Mouse (Mus musculus) liver, adult 2 months (tissue): Measurements from ENCODE around the gene Prkcd. TPM values are rescaled to one million over a fixed set of nuclear protein-coding genes. Genes with fewer than 3 reads are reported as not detected.
A peak's percentile ranks its signal among the peaks of the same experiment; 100 is the strongest.

ENCODE experiments used
- DNase-seq: peaks from one replicate; pipeline ENCODE4 v3.0.0-alpha.2; 2011; ENCODE audit warnings: low read depth, low spot score; ENCODE audit errors: extremely low read depth
- H3K27ac ChIP-seq: fragments of 200-500 bp; replicated peaks from 2 replicates; pipeline ENCODE4 v1.5.1; 2012; ENCODE audit warnings: low read depth, mild to moderate bottlenecking, control low read depth, inconsistent platforms, low read length; ENCODE audit not compliant: insufficient read depth
- H3K27me3 ChIP-seq: fragments of 200-500 bp; 2 replicates; pipeline ENCODE4 v1.6.1; 2012; ENCODE audit warnings: mild to moderate bottlenecking, moderate library complexity, low read length, inconsistent platforms; ENCODE audit not compliant: control insufficient read depth, insufficient read depth
- H3K36me3 ChIP-seq: fragments of 200-500 bp; 2 replicates; pipeline ENCODE4 v1.6.1; 2012; ENCODE audit warnings: low read length, inconsistent platforms; ENCODE audit not compliant: control insufficient read depth, insufficient read depth
- H3K4me1 ChIP-seq: fragments of 200-500 bp; 2 replicates; pipeline ENCODE4 v1.6.1; 2011; ENCODE audit warnings: low read length; ENCODE audit not compliant: control insufficient read depth, insufficient read depth
- H3K4me3 ChIP-seq: fragments of 200-500 bp; 2 replicates; pipeline ENCODE4 v1.5.1; 2011; ENCODE audit warnings: low read depth, mild to moderate bottlenecking, control low read depth, low read length, moderate library complexity; ENCODE audit not compliant: insufficient read depth
- H3K79me2 ChIP-seq: fragments of 200-500 bp; 2 replicates; pipeline ENCODE4 v1.6.1; 2012; ENCODE audit warnings: inconsistent platforms, mild to moderate bottlenecking, low read length, moderate library complexity; ENCODE audit not compliant: control insufficient read depth, insufficient read depth
- H3K9ac ChIP-seq: fragments of 200-500 bp; 2 replicates; pipeline ENCODE4 v1.6.1; 2012; ENCODE audit warnings: low read depth, mild to moderate bottlenecking, control low read depth, inconsistent platforms, low read length
- CTCF ChIP-seq: fragments of 200-500 bp; IDR thresholded peaks from 2 replicates; pipeline ENCODE4 v1.5.1; 2011; ENCODE audit warnings: low read depth, low read length, control low read depth
- POLR2A ChIP-seq: fragments of 200-500 bp; IDR thresholded peaks from 2 replicates; pipeline ENCODE4 v1.6.1; 2011; ENCODE audit warnings: low read length, control low read depth; ENCODE audit not compliant: insufficient read depth; ENCODE audit errors: extremely low read depth
- WGBS: fragments of 180-500 bp; shearing (Covaris S2); methylation state at CpG from one replicate; pipeline ENCODE4 v1.1.7; 2018; 5-methylcytosine and 5-hydroxymethylcytosine counted together
- polyA plus RNA-seq: library from polyadenylated mRNA; depleted of rRNA; stranded (reverse); fragments of >200 nt; gene quantifications from 2 replicates; pipeline ENCODE4 v1.2.3, GENCODE M21; 2012; rRNA removed
- total RNA-seq: library from RNA; depleted of rRNA; stranded (reverse); fragments of >200 nt; gene quantifications from 2 replicates; pipeline ENCODE4 v1.2.3, GENCODE M21; 2014; rRNA removed

The Prkcd gene
- total RNA-seq (7.7 and 9.5 TPM in 2 replicates), polyA plus RNA-seq (6.7 and 14.9 TPM in 2 replicates)

DNA sequence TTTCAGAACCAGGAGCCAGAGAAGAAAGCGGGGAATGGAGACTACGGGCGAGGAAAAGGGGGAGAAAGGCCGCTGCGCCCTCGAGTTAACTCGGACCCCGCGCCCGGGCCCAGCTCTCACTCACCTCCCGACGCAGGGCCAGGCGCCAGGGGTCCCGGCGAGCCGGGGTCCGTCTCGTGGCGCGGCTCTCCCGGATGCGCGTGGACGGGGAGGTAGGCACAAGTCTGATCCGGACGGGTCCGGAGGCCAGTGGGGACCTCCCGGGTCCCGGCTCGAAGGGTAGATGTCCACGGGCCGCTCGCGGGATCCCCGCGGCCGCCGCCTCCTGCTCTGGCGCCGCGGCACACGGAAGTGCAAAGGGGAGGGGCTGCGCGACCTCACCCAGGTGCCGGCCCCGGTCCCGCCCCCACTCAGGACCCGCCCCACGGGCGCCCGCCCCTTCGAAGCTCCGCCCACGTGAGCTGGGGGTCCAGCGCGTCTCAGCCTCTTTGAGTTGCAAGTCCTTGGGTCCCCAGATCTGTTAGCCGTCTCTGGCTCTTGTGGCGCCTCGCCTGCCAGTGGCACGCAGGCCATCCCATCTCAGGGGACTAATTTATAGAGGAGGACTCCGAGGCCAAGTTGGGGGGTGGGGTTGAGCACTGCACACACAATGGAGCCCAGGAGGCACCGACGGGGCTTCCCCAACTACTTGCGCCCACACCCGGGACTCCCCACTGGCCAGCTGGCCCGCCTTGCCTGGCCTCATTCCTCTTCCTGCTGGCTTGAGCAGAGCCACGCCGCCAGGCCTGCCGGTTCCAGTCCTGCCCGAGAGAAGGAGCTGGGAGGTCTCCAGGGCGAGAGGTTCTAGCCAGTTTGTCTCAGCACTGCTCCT, at the start of gene Prkcd:
TSS of gene Prkcd (minus strand) at position 355 of the 871 bp plus-strand sequence.
- Histone ChIP-seq H3K4me3 (peak within 1 kb of the TSS; percentile 69), H3K27me3 (no peaks in the 10 kb centered on the region), H3K36me3 (no peaks in the 10 kb centered on the region), H3K79me2 (no peaks in the 10 kb centered on the region), H3K27ac (peak within 1 kb of the TSS; percentile 21), H3K9ac (peak within 1 kb of the TSS; percentile 80), H3K4me1 (no peaks in the 10 kb centered on the region; the same call in 1 of the 2 replicates)
- TF ChIP-seq POLR2A (peak; percentile 53; the same call in 1 of the 2 replicates), CTCF (no peak)
- peak; percentile 45 for DNase-seq
- under 1% methylated on average over 70 of the region's 71 CpGs for WGBS

DNA sequence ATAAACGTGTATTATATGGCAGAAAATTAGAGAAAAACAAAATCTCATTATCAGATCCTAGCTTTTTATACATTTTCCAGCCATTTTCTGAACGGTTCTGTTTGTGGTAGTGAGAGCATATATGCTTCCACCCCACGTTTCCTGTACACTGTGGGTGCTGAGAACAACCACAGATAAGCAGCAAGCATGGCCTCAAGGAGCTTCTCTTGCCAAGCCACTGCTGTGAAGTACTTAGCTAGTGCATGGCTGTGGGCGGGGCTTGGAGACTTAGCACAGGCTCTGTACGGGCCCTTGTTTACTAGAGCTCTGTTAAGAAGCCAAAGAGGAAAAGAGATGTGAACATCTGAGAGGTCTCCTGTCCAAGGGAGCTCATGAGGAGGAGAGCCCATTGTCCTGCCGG, 48.9 kb upstream of the Prkcd start:
- no peak overlapping the region for H3K27ac ChIP-seq
- H3K4me3 ChIP-seq = no peak overlapping the region
- H3K4me1 ChIP-seq = peaks cover 5% of the 10 kb centered on the region; the same call in 1 of the 2 replicates
- H3K79me2 ChIP-seq = no peaks in the 10 kb centered on the region
- TF ChIP-seq POLR2A = no peak
- TF ChIP-seq CTCF = no peak
- H3K36me3 ChIP-seq = peaks cover 32% of the 10 kb centered on the region
- no peak for DNase-seq
- 69% methylated on average over 6 of the region's 6 CpGs for WGBS
- no peak overlapping the region for H3K9ac ChIP-seq
- no peaks in the 10 kb centered on the region for H3K27me3 ChIP-seq

- peaks cover 21% of the 10 kb centered on the region for H3K36me3 ChIP-seq
- peak overlapping the region; percentile 29 for H3K27ac ChIP-seq
- H3K79me2 ChIP-seq = no peaks in the 10 kb centered on the region
- H3K9ac ChIP-seq = peak overlapping the region; percentile 8; the same call in 1 of the 2 replicates
- H3K27me3 ChIP-seq = no peaks in the 10 kb centered on the region
- TF ChIP-seq POLR2A = no peak
- TF ChIP-seq CTCF = peak; percentile 82
- WGBS = 16% methylated on average over 3 of the region's 3 CpGs
- no peak overlapping the region for H3K4me3 ChIP-seq
- DNase-seq = peak; percentile 66
- peaks cover 5% of the 10 kb centered on the region; the same call in 1 of the 2 replicates for H3K4me1 ChIP-seq
Observed at GRCm38 (mm10) chr14:30671986-30672312, 45.9 kb upstream of the Prkcd start.

- WGBS = 69% methylated on average over 15 of the region's 15 CpGs
- H3K27ac ChIP-seq = peak overlapping the region; percentile 55
Observed at GRCm38 (mm10) chr14:30671095-30671985, 45.3 kb upstream of the Prkcd start.

GRCm38 (mm10) chr14:30670161-30670560, 44.2 kb upstream of the Prkcd start:
- peaks cover 21% of the 10 kb centered on the region for H3K36me3 ChIP-seq
- H3K9ac ChIP-seq = no peak overlapping the region
- H3K79me2 ChIP-seq = no peaks in the 10 kb centered on the region
- H3K27ac ChIP-seq = no peak overlapping the region
- 96% methylated on average over 6 of the region's 6 CpGs for WGBS
- no peaks in the 10 kb centered on the region for H3K27me3 ChIP-seq
- H3K4me3 ChIP-seq = no peak overlapping the region
- peaks cover 3% of the 10 kb centered on the region; the same call in 1 of the 2 replicates for H3K4me1 ChIP-seq
- no peak for DNase-seq
- no peak for TF ChIP-seq CTCF
- TF ChIP-seq POLR2A = no peak

More at GRCm38 (mm10) chr14:30671095-30671985, 45.3 kb upstream of the Prkcd start:
- peaks cover 20% of the 10 kb centered on the region for H3K36me3 ChIP-seq
- H3K9ac ChIP-seq = peak overlapping the region; percentile 8; the same call in 1 of the 2 replicates
- no peaks in the 10 kb centered on the region for H3K27me3 ChIP-seq
- H3K79me2 ChIP-seq = no peaks in the 10 kb centered on the region
- H3K4me3 ChIP-seq = no peak overlapping the region
- peaks cover 5% of the 10 kb centered on the region; the same call in 1 of the 2 replicates for H3K4me1 ChIP-seq
- TF ChIP-seq CTCF (no peak), POLR2A (no peak)
- DNase-seq = peak; percentile 33
